Mouse (Mus musculus): Measurements from ENCODE around the gene Cox18. TPM values are rescaled to one million over a fixed set of nuclear protein-coding genes. Genes with fewer than 3 reads are reported as not detected.

Gene Cox18
- polyA plus RNA-seq, 1 experiment, result 36.3 TPM

DNA sequence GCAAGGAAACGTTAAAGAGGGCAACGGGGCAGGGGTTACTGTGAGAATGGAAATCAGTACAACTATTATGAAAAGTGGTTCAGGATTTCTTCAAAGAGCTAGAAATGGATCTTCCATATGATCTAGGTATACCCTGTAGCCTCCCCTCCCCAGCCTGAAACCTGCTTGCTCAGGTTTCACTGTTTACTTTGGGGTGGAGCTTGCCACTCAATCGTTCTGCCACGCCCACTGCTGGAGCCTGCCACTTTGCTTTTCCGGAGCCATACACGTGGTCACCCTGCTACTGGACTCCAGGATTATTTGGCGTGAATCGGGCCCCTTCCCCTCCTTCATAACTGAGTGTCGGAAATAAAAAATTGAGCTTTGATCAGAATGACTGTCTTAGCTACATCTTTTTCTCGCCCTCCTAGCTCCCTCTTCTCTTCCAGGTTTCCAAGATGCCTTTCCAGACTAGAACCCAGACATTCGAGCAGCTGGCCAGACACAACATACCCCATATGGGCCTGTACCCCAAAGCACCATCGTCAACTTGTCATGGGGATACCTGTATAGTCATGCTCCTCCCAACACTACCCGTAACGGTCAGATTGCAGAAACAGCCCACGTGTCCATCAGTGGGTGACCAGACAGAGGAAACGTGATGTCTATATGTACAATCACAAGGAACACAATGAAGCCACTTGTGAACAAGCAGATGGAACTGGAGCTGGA is 23.7 kb downstream of the Cox18 start:
- Histone ChIP-seq H3K4me3 (ENCODE audit: low read depth, low read length) (no peak overlapping the region), H3K9ac (ENCODE audit: low read depth, poor library complexity, severe bottlenecking) (no peak overlapping the region), H3K27ac (ENCODE audit: insufficient read depth, low read length) (no peak overlapping the region), H3K36me3 (ENCODE audit: control insufficient read depth, insufficient read depth, low read length, poor library complexity, severe bottlenecking) (no peaks in the 10 kb centered on the region), H3K9me3 (replicated peaks; ENCODE audit: control insufficient read depth, insufficient read depth, low read length, poor library complexity, severe bottlenecking) (no peaks in the 10 kb centered on the region), H3K4me1 (ENCODE audit: control insufficient read depth, insufficient read depth, low read length) (no peaks in the 10 kb centered on the region), H3K27me3 (ENCODE audit: control insufficient read depth, insufficient read depth, low read length, poor library complexity, severe bottlenecking) (no peaks in the 10 kb centered on the region)
- TF ChIP-seq POLR2A (IDR thresholded peaks at IDR 0.05; ENCODE audit: insufficient read depth, low read length), result no peak
- TF ChIP-seq CTCF (IDR thresholded peaks at IDR 0.05; ENCODE audit: low read depth, low read length), result no peak
- TF ChIP-seq EP300 (IDR thresholded peaks at IDR 0.05; ENCODE audit: insufficient read depth, low read depth, low read length), result no peak

DNA sequence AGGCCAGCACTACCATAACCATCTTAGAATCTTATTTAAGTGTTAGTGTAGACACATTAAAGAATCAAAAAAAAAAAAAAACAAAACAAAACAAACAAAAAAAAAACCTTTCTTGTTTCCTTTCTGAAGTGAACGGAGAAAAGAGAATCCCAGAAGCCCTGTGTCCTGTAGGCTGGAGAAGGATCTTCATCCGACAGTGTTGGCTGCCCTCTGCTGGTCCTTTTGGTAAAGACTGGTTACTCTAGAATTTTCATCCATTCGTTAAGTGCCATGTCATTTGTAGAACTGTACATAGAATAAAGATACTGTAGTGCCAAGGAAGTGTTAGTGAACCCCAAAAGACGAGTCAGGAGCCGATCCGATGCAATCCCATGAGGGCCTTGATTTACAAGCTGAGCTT is 29.0 kb downstream of the Cox18 start:
- Histone ChIP-seq H3K27me3 (ENCODE audit: control insufficient read depth, insufficient read depth, low read length, poor library complexity, severe bottlenecking) (no peaks in the 10 kb centered on the region; the same call in 1 of the 2 replicates), H3K4me1 (ENCODE audit: control insufficient read depth, insufficient read depth, low read length) (no peaks in the 10 kb centered on the region), H3K9ac (ENCODE audit: low read depth, poor library complexity, severe bottlenecking) (no peak overlapping the region), H3K9me3 (replicated peaks; ENCODE audit: control insufficient read depth, insufficient read depth, low read length, poor library complexity, severe bottlenecking) (no peaks in the 10 kb centered on the region), H3K4me3 (ENCODE audit: low read depth, low read length) (no peak overlapping the region), H3K36me3 (ENCODE audit: control insufficient read depth, insufficient read depth, low read length, poor library complexity, severe bottlenecking) (no peaks in the 10 kb centered on the region), H3K27ac (ENCODE audit: insufficient read depth, low read length) (no peak overlapping the region)
- TF ChIP-seq CTCF (IDR thresholded peaks at IDR 0.05; ENCODE audit: low read depth, low read length) (peak; percentile 39), POLR2A (IDR thresholded peaks at IDR 0.05; ENCODE audit: insufficient read depth, low read length) (no peak)

DNA sequence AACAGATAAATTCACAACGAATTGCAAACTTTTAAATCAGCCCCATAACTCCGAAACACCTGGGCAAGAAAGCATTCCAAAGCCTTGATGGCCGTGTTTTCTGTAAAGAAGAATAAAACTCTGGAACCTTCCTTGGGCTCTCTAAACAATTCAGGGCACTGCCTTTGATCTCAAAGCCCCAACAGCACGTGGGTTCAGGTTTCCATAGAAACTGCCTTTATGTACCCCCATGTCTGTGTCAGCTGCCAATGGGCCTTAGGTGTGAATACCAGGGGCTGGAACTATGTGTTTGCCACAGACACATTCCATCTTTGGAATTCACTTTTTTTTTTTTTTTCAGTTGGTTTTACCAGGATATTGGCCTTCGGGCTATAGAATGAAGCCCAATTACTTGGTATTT is 41.0 kb downstream of the Cox18 start:
- Histone ChIP-seq H3K4me1 (ENCODE audit: control insufficient read depth, insufficient read depth, low read length) (no peaks in the 10 kb centered on the region), H3K36me3 (ENCODE audit: control insufficient read depth, insufficient read depth, low read length, poor library complexity, severe bottlenecking) (no peaks in the 10 kb centered on the region), H3K9me3 (replicated peaks; ENCODE audit: control insufficient read depth, insufficient read depth, low read length, poor library complexity, severe bottlenecking) (no peaks in the 10 kb centered on the region), H3K4me3 (ENCODE audit: low read depth, low read length) (no peak overlapping the region), H3K27ac (ENCODE audit: insufficient read depth, low read length) (no peak overlapping the region), H3K27me3 (ENCODE audit: control insufficient read depth, insufficient read depth, low read length, poor library complexity, severe bottlenecking) (no peaks in the 10 kb centered on the region), H3K9ac (ENCODE audit: low read depth, poor library complexity, severe bottlenecking) (no peak overlapping the region)
- TF ChIP-seq EP300 (IDR thresholded peaks at IDR 0.05; ENCODE audit: insufficient read depth, low read depth, low read length), result no peak
- TF ChIP-seq CTCF (IDR thresholded peaks at IDR 0.05; ENCODE audit: low read depth, low read length), result no peak
- no peak for TF ChIP-seq POLR2A (IDR thresholded peaks at IDR 0.05; ENCODE audit: insufficient read depth, low read length)

DNA sequence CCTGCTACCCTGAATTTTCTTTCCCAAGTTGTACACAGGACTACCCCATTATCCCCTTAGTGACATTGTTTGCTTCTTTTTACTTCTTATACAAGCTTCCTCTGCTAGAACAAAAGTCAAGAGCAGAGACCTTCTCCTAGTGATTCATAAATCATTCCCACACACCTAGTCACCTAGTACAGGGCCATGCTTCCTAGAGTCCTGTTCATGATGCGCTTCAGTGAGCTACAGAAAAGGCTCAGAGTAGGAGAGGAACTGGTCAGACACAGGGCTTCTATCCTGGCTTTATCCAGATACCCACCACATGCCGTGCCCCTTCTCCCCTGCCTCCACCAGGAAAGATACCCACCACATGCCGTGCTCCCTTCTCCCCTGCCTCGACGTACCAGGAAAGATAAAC is 44.7 kb downstream of the Cox18 start:
- no peaks in the 10 kb centered on the region for H3K9me3 ChIP-seq (replicated peaks; ENCODE audit: control insufficient read depth, insufficient read depth, low read length, poor library complexity, severe bottlenecking)
- H3K9ac ChIP-seq (ENCODE audit: low read depth, poor library complexity, severe bottlenecking), result no peak overlapping the region
- no peak for TF ChIP-seq EP300 (IDR thresholded peaks at IDR 0.05; ENCODE audit: insufficient read depth, low read depth, low read length)
- TF ChIP-seq CTCF (IDR thresholded peaks at IDR 0.05; ENCODE audit: low read depth, low read length), result no peak
- no peak for TF ChIP-seq POLR2A (IDR thresholded peaks at IDR 0.05; ENCODE audit: insufficient read depth, low read length)
- H3K27me3 ChIP-seq (ENCODE audit: control insufficient read depth, insufficient read depth, low read length, poor library complexity, severe bottlenecking), result no peaks in the 10 kb centered on the region
- no peak overlapping the region for H3K27ac ChIP-seq (ENCODE audit: insufficient read depth, low read length)
- no peak overlapping the region for H3K4me3 ChIP-seq (ENCODE audit: low read depth, low read length)
- no peaks in the 10 kb centered on the region for H3K4me1 ChIP-seq (ENCODE audit: control insufficient read depth, insufficient read depth, low read length)
- no peaks in the 10 kb centered on the region for H3K36me3 ChIP-seq (ENCODE audit: control insufficient read depth, insufficient read depth, low read length, poor library complexity, severe bottlenecking)

DNA sequence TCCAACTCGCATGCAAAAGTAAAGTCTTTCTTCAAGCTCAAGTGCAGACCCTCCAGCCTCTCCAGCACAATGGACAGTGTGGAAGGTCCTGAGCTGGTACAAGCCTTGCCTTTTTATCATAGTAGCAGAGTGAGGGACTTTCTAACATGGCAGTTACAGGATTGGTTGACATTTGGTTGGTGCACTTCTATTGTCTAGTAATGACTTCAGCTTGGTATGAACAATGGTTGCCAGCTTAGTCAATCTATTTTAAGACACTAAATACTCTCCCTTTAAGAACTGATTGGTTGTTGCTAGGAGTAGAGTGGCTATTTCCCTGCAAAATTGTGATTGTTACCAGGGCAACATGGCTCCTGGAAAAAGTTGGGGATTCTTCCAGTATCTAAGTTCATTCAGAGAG is 45.7 kb downstream of the Cox18 start:
- TF ChIP-seq CTCF (IDR thresholded peaks at IDR 0.05; ENCODE audit: low read depth, low read length), result no peak
- no peaks in the 10 kb centered on the region for H3K4me1 ChIP-seq (ENCODE audit: control insufficient read depth, insufficient read depth, low read length)
- H3K36me3 ChIP-seq (ENCODE audit: control insufficient read depth, insufficient read depth, low read length, poor library complexity, severe bottlenecking), result no peaks in the 10 kb centered on the region
- H3K9me3 ChIP-seq (replicated peaks; ENCODE audit: control insufficient read depth, insufficient read depth, low read length, poor library complexity, severe bottlenecking), result no peaks in the 10 kb centered on the region
- no peak overlapping the region for H3K27ac ChIP-seq (ENCODE audit: insufficient read depth, low read length)
- no peak overlapping the region for H3K9ac ChIP-seq (ENCODE audit: low read depth, poor library complexity, severe bottlenecking)
- H3K27me3 ChIP-seq (ENCODE audit: control insufficient read depth, insufficient read depth, low read length, poor library complexity, severe bottlenecking), result no peaks in the 10 kb centered on the region
- no peak overlapping the region for H3K4me3 ChIP-seq (ENCODE audit: low read depth, low read length)

Other genes with a start within 250 kb of the Cox18 start
- gene Ankrd17, start 142.6 kb upstream of the Cox18 start, polyA plus RNA-seq (2011; ENCODE audit: insufficient read depth, insufficient read length, low read depth, missing spikeins), result 141 and 144 TPM in 2 replicates
- 3.0 and 3.8 TPM in 2 replicates for gene Gm9958, start 143.2 kb upstream of the Cox18 start, polyA plus RNA-seq (2011; ENCODE audit: insufficient read depth, insufficient read length, low read depth, missing spikeins)
- gene Alb, start 236.9 kb upstream of the Cox18 start, polyA plus RNA-seq (2011; ENCODE audit: insufficient read depth, insufficient read length, low read depth, missing spikeins), result not detected in 2 replicates